Mouse (Mus musculus) c-Kit-positive CD71-negative TER-119-negative erythroid progenitor cells, embryonic 14.5 days (primary cell): Measurements from ENCODE around the gene Unk.

Experiments
- DNase-seq: peaks from one replicate; pipeline ENCODE4 v3.0.0-alpha.2; 2013; ENCODE audit warnings: low read depth

The Unk gene

DNA sequence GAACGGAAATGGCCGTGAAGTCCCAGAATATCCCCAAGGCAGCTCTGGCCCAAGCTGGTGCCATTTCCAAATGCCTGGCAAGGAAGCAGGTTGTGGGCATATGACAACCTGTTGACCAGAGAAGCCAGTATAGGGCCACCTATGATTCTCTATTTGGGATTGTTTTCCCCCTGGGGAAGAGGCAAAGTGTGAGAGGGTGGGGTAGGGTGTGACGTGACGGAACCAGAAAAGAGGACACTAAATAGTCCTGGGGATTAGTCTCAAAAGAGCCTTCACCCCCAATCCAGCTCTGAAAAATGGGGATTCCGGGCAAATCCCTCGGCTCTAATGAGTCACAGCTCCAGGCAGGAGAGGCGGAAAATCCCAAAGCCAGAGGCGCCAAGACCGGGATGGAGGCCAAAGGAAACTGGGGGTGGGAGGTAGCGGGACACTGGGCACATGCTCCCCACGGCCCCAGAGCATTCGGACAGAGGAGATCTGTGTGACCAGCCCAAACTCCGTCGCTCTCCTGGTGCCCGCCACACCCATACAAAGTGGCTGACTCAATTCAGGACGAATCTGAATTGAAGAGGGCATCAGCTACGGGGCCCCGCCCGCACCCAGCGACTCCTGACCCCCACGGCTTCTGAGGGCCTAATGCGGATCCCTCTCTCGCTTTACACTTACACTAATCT, 78.5 kb downstream of the Unk start:
- no peak for DNase-seq

DNA sequence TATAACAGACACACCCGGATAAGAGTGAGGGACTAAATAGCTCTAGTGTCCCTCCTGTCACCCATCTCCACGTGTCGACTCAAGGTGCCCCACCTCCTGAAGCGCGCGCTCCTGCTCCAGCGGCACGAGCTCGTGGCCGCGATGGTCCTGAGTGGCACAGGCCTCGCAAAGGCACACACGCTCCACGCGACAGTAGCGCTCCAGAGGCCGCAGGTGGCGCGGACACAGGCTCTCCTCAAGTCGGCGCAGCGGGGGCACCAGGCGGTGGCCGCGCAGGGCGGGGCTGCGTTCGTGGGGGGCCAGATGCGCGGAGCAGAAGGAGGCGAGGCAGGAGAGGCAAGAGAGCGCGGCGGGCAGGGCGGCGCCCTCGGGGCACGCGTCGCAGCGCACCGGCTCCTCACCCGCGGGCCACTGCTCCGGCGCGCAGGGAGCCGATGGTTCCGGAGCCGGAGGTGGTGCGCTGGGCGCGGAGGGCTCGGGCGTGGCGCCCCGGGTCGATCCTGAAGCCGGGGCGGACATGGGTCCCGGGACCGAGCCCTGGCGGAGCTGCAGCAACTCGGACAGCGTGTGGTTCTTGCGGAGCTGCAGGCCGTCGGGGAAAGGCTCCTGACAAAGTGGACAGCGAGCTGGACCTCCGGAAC, 79.4 kb downstream of the Unk start:
- DNase-seq = no peak

DNA sequence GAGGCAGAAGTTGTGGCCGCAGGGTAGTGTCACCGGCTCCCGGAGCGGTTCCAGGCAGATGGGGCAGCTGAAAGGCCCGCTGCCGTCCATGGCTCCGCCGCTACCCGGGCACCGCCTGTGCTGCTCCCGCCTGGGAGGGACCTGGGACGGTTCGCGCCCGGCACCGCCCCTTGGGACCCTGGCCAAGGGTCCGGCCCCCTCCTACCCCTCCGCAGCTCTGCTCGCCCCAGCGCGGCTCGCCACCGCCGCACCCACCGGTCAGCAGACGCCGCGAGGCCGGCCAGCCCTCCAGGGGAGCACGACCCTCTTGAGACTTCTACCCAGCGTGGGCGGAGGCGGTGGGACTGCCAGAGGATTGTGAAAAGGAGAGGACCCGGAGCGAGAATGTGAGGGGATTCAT, 80.0 kb downstream of the Unk start:
- no peak for DNase-seq

DNA sequence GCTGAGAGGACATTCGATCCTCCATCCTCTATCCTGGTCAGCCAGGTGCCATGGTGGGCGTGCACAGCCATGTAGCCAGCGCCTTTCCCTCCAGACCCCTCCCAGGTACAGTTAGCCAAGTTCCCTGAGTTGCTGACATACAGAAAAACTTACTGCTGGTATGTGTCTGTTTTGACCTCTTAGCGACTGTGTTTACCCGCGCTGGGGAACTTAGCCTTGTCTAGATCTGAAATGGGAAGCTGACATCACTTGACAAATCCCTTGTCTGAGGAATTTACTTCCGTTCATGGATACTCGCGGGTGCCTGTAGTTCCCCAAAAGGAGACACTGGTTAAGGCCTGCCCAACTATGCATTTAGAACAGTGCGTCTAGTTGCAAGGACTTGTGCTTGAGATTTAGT, 80.4 kb downstream of the Unk start:
- no peak for DNase-seq
